Mouse (Mus musculus): ENCODE results near the gene Rab40c. TPM values are rescaled to one million over a fixed set of nuclear protein-coding genes. Genes with fewer than 3 reads are reported as not detected.

Gene Rab40c
- polyA plus RNA-seq, 1 experiment from 2014 or later: 13.7 TPM

DNA sequence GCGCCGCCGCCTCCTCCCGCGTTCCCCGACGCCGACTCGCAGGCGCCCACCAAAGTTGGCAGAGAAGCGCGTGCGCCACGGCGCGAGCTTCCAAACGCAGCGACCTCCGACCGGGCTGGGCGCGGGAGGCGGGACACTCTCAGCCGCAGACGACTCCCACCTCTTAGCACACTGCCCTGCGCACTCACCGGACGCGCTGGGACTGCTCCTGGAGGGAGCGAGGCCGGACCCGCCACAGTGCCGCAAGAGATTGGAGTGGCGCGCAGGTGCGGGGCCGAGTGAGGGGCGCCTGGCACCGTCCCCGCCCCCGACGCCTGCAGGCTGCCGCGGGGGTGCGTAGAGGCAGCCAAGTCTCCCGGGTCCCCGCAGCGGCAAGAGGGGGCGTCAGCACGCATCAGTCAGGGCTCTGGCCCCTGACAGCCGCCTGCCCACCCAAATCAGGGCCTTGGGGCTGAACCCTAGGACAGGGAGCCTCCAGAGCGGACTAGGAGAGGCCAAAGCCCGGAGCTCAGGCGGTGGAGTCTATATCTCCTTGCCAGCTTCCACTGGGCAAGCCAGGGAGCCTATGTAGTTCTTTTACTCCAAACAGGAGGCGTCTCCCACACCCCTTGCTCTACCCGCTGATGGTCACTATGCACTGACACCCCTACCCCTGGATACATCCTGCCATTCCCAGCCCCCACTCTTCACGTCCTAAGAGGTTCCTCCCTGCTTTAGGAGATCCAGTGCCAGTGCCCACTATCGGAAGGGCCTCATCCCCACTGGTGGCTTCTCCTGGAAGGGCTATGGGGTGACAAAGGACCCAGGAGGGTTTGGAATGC is 32.5 kb upstream of the Rab40c start, which contains the start of gene A930017K11Rik:
TSS of gene A930017K11Rik (minus strand) at position 763 of the 821 bp plus-strand sequence.
- Histone ChIP-seq H3K4me3 (ENCODE audit: inconsistent target) (no peak within 1 kb of the TSS), H3K27ac (no peak within 1 kb of the TSS), H3K36me3 (ENCODE audit: inconsistent target) (no peaks in the 10 kb centered on the region), H3K79me2 (ENCODE audit: inconsistent target) (no peaks in the 10 kb centered on the region)
- 4% methylated on average over 56 of the region's 58 CpGs for WGBS (ENCODE audit: missing documents)

DNA sequence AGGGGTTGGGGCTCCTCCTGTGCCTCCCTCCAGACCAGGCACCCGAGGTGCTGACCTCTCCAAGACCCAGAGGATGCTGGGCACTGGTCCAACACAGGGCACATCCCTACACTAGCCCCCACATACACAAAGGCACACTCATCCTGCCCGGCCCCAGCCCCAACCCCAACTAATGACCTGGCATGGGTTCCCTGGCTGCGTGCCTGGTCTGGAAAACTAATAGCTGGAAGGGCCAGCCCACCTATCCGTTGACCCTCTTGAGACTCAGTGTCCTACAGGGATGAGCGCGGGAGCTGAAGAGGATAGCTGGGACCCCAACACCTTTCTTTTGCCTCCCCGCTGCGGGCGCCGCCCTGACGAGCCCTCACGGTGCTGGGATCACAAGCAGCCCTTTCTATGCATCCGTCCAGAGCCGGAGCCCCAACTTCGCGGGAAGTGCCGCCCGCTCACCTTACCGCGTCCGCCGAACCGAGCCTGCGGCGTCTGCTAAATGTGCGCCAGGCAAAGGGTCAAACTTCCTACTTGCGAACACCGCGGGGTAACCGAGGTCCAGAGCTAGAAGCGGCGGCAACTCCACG is 31.8 kb upstream of the Rab40c start:
- Histone ChIP-seq H3K4me3 (ENCODE audit: inconsistent target) (no peak overlapping the region), H3K79me2 (ENCODE audit: inconsistent target) (no peaks in the 10 kb centered on the region), H3K27ac (no peak overlapping the region), H3K36me3 (ENCODE audit: inconsistent target) (no peaks in the 10 kb centered on the region)
- 2% methylated on average over 32 of the region's 33 CpGs for WGBS (ENCODE audit: missing documents)

DNA sequence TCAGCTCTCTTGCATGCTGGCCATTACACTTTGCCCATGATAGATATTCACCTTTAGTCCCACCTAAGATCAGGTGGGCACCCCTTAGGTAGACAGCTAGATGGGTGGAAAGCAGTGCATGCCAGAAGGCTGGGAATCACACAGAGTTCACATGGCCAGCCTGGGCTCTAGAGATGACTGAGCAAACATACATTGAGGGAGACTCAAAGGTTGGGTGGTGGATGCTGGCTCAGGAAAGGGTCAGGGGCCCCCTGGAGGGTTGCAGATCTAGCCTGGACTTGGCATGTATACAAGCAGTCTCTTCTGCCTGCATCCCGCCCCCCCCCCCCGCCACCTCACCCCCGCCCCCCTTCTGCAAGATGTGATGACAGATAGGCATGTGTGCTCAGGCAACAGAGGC is 31.2 kb upstream of the Rab40c start:
- 0% methylated on average over 3 of the region's 3 CpGs for WGBS (ENCODE audit: missing documents)
- Histone ChIP-seq H3K27ac (no peak overlapping the region), H3K79me2 (ENCODE audit: inconsistent target) (no peaks in the 10 kb centered on the region), H3K36me3 (ENCODE audit: inconsistent target) (no peaks in the 10 kb centered on the region), H3K4me3 (ENCODE audit: inconsistent target) (no peak overlapping the region)

DNA sequence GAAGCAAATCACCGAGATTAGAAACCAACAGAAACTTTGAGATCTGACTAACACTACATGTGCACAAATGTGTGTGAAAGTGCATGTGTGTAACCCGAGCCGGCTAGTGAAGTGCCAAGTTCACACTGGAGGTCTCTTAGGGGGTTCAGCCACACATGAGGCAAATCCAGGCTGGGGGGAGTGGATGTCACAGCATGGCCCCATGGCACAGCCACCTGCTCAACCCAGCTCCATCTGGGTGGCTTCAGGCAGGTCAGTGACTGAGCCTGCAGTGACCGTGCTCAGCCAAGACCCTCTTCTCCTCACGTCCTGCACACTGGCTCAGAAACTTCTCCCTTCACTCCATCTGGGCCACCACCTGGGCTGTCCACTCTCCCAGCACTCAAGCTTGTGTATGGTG is 30.5 kb upstream of the Rab40c start:
- WGBS (ENCODE audit: missing documents): 90% methylated on average over 5 of the region's 5 CpGs

DNA sequence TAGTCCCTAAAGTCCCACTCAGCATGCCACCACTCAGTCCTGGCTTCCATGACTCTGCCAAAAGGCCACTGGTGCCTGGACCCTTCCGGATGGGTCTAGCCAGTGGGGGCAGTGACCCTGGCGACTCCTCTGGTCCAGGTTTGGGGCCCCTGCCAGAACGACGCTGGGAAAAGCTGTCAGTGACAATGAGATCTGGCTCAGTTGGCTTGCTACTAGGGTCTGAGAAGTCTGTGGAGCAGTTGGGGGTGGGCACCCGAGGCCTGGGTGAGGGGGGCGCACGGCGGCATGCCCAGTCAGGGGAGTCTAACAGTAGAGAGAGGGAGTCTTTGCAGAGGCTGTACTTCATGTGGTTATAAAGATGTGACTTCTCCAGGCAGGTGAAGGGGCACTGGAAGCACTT is 28.5 kb upstream of the Rab40c start:
- H3K4me3 ChIP-seq (ENCODE audit: inconsistent target): no peak overlapping the region
- WGBS (ENCODE audit: missing documents): 86% methylated on average over 8 of the region's 8 CpGs
- no peak overlapping the region for H3K27ac ChIP-seq
- no peaks in the 10 kb centered on the region for H3K79me2 ChIP-seq (ENCODE audit: inconsistent target)
- H3K36me3 ChIP-seq (ENCODE audit: inconsistent target): no peaks in the 10 kb centered on the region

More for the DNA sequence above, 30.5 kb upstream of the Rab40c start:
- H3K4me3 ChIP-seq (ENCODE audit: inconsistent target): no peak overlapping the region
- no peak overlapping the region for H3K27ac ChIP-seq
- no peaks in the 10 kb centered on the region for H3K36me3 ChIP-seq (ENCODE audit: inconsistent target)
- H3K79me2 ChIP-seq (ENCODE audit: inconsistent target): no peaks in the 10 kb centered on the region

DNA sequence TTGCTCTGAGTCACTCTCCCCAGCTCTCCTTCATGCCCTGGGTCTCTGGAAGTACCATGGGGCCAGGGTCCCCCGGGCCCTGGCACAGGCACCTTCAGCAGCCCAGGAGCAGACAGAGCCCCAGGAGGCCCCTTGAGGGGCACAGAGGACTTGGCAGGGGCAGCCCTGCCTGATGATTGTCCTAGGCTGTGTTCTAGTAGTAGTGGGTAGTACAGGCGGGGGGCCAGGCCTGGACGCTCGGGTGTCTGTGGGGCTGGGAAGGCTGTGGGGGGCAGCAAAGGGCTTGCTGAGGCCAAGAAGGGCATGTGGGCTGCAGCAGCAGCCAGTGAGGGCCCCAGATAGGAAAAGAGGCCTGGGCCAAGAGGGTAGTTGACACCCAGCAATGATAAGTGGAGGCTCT is 28.0 kb upstream of the Rab40c start:
- Histone ChIP-seq H3K36me3 (ENCODE audit: inconsistent target) (no peaks in the 10 kb centered on the region), H3K79me2 (ENCODE audit: inconsistent target) (no peaks in the 10 kb centered on the region), H3K4me3 (ENCODE audit: inconsistent target) (no peak overlapping the region), H3K27ac (no peak overlapping the region)
- WGBS (ENCODE audit: missing documents): 97% methylated on average over 4 of the region's 4 CpGs

DNA sequence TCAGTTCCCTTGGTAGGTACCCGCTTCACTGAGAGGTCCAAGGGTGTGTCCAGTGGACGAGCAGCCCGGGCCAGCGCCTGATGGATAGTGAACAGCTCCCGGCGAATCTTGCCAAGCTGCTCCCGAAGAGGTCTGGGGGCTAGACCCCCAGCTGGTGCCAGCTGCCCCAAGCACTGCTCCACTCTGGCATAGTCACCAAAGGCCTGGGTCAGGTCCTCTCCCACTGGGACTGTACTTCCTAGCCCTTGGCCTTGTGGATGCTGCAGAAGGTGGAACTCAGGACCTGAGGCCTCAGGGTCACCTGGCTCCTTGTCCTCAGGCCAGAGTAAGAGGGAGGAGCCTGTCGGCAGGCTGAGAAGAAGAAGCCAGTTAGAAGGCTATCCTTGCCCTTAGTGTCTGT is 27.4 kb upstream of the Rab40c start:
- no peak overlapping the region for H3K4me3 ChIP-seq (ENCODE audit: inconsistent target)
- WGBS (ENCODE audit: missing documents): 90% methylated on average over 8 of the region's 8 CpGs
- H3K27ac ChIP-seq: no peak overlapping the region
- H3K36me3 ChIP-seq (ENCODE audit: inconsistent target): no peaks in the 10 kb centered on the region
- H3K79me2 ChIP-seq (ENCODE audit: inconsistent target): no peaks in the 10 kb centered on the region; the same call in 1 of the 2 replicates

DNA sequence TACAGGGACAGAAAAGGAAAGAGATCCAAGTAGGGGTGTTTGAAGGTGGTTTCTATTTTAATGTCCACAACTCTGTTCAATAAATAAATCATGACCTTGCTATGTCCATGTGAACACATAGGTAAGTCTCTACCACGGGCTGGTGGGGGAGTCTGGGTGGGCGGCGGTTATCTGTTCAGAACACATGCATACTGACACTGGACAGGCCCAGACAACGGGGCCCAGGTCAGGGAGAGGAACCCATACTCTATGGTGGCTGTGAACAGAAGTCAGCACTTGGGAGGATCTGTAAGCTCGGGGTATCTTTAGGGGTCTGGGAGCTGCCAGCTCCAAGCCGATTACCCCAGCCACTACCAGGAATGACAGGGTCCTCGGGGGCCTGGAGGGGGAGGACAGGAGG is 26.8 kb upstream of the Rab40c start:
- H3K79me2 ChIP-seq (ENCODE audit: inconsistent target): peaks cover 1% of the 10 kb centered on the region; the same call in 1 of the 2 replicates
- no peak overlapping the region for H3K27ac ChIP-seq
- 84% methylated on average over 7 of the region's 7 CpGs for WGBS (ENCODE audit: missing documents)
- no peaks in the 10 kb centered on the region for H3K36me3 ChIP-seq (ENCODE audit: inconsistent target)
- H3K4me3 ChIP-seq (ENCODE audit: inconsistent target): no peak overlapping the region

DNA sequence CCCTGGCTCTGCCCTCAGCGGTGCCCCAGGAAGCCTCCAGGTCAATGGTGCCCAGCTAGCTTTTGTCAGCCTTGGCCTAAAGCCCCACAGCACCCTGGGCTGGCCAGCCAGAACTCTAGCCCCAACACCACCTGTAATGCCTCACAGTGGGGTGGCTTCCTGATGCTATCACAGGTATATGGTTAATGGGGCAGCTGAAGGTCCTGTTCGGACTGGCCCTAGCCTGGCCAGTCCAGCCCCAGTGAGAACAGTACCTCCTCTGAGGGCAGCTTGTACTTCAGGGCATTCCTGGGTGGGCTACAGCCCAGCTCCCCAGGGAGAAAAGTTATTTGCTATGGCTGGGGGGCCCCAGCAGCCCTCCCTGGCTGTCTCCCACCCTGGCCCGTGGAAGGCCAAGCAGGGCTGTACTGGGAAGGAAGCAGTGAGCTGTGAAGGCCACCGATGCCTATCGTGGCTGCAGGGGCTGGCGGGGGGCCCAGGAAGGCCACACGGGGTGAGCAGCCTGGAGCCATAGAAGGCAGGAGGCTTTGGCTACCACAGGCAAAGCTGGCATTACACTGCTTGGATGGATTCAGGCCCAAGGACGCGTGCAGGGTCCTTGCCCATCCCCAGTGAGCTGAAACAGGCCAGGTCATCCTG is 26.1 kb upstream of the Rab40c start:
- Histone ChIP-seq H3K36me3 (ENCODE audit: inconsistent target) (no peaks in the 10 kb centered on the region), H3K27ac (no peak overlapping the region), H3K79me2 (ENCODE audit: inconsistent target) (peaks cover 9% of the 10 kb centered on the region), H3K4me3 (ENCODE audit: inconsistent target) (no peak overlapping the region)
- 76% methylated on average over 9 of the region's 9 CpGs for WGBS (ENCODE audit: missing documents)

DNA sequence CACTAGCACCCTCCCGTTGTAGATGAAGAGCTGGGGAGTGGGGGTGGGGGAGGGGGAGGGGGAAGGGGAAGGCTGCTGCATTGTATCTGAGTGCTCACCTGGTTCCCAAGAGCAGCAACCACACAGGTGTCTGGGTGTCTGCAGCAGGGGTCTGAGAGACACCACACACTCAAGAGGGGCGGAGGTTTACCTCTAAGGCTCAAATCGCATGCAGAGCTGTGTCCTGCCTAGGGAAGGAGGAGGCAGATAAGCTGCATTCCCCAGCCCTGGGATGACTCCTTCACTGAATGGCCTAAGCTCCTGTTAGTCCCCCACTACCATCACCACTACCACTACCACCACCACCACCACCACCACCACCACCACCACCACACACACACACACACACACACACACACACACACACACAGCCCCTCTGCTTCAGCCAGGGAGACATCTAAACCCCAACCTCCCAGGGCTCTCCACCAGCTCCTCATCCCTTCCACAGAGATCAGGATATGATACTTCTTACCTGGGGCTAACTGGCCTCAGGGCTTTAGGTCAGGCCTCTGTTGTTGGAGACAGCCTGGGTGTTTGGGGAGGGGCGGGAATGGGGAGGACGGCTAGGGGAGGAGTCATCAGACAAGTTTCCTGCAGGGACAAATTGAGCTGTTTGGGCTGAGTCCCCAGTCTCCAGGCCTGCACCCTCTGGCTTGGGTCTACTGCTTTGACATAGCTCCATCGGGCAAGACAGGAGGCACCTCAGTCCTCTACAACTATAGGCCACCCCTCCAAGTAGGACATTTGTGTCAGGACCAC is 25.0 kb upstream of the Rab40c start, which contains the start of the genes Pigq and Nhlrc4:
TSS of gene Pigq (minus strand) at position 571 of the 798 bp plus-strand sequence.
TSS of gene Nhlrc4 (minus strand) at position 596 of the 798 bp plus-strand sequence.
- H3K4me3 ChIP-seq (ENCODE audit: inconsistent target): no peak within 1 kb of the TSS
- H3K79me2 ChIP-seq (ENCODE audit: inconsistent target): peaks cover 19% of the 10 kb centered on the region
- no peaks in the 10 kb centered on the region for H3K36me3 ChIP-seq (ENCODE audit: inconsistent target)
- no peak within 1 kb of the TSS for H3K27ac ChIP-seq
- WGBS (ENCODE audit: missing documents): 89% methylated on average over 6 of the region's 6 CpGs

DNA sequence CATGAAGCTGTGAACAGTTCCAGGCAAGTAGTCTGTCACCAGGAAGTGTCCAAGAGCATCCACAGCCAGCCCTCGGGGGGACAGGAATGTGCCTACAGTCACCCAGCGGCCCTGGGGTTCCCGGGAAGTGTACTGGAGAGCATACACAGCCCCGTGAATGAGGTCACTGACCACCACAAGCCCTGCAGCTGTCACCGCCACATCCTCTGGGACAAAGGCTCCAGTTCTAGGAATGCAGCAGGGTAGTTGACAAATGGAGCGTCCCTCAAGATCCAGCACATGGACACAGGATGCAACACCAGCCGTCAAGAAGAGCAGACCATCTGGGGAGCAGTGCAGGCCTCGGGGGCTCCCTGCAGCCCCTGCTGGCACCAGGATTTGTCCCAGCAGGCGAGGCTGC is 24.2 kb upstream of the Rab40c start:
- Histone ChIP-seq H3K36me3 (ENCODE audit: inconsistent target) (no peaks in the 10 kb centered on the region), H3K4me3 (ENCODE audit: inconsistent target) (no peak overlapping the region), H3K79me2 (ENCODE audit: inconsistent target) (peaks cover 27% of the 10 kb centered on the region), H3K27ac (no peak overlapping the region)
- WGBS (ENCODE audit: missing documents): 85% methylated on average over 9 of the region's 9 CpGs

DNA sequence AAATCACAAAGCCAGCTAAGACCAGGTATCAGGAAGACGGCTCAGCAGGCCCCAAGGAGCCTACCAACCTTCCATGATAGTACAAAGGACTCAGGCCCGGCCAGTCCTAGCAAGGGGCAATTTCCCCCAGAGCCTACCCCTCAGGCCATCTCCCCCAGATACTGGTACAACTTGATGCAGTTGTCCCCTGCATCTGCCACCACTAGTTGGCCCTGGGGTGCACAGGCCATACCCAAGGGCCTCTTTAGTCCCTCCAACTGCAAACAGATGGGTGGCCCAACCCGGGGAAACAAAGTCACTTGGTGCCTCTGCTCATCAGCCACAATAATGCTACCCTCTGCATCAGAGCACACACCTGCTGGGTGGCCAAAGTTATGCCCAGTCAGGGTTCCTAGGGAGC is 23.7 kb upstream of the Rab40c start:
- Histone ChIP-seq H3K27ac (no peak overlapping the region), H3K4me3 (ENCODE audit: inconsistent target) (no peak overlapping the region), H3K36me3 (ENCODE audit: inconsistent target) (no peaks in the 10 kb centered on the region), H3K79me2 (ENCODE audit: inconsistent target) (peaks cover 33% of the 10 kb centered on the region)
- WGBS (ENCODE audit: missing documents): 69% methylated on average over 3 of the region's 3 CpGs

DNA sequence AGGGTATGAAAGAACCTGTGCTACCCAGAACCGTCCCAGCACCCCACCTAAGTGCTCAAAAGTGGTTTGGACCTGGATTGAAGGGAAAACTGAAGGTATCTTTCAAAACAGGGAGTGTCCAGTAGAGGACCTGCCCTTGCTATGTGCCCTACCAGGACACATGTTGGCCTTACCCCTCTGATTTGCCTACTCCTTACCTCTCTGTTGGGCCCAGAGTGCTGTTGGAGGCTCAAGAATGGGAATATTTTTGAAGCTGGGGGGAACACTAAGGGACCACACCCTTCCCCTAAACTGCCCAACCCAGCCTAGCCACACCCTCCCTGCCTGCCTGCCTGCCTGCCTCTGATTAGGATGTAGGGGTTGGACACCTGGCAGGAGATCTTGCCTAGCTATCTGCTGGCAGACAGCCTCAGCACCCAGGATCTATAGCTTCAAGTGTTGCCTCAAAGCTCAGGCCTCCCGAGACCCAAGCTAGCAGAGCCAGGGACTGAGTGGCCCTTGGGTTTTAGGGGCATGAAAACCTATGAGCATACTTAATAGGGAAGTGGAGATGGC is 23.1 kb upstream of the Rab40c start:
- 0 out of 2 replicates have a peak, but pooled peaks cover 1% of the 10 kb centered on the region for H3K36me3 ChIP-seq (ENCODE audit: inconsistent target)
- WGBS (ENCODE audit: missing documents): 94% methylated on average over 2 of the region's 2 CpGs
- peaks cover 34% of the 10 kb centered on the region for H3K79me2 ChIP-seq (ENCODE audit: inconsistent target)
- H3K27ac ChIP-seq: peak overlapping the region; percentile 52; the same call in 1 of the 2 replicates
- no peak overlapping the region for H3K4me3 ChIP-seq (ENCODE audit: inconsistent target)

Data from macrophage (primary cell).